Mouse (Mus musculus) neural tube, embryonic 11.5 days (tissue): Measurements from ENCODE around the gene Synrg. TPM values are rescaled to one million over a fixed set of nuclear protein-coding genes. Genes with fewer than 3 reads are reported as not detected.

Experiments
- ATAC-seq: fragments of 200-750 bp; cut with Nextera tagmentation; 2 replicates; pipeline ENCODE4 v1.8.0; 2017; ENCODE audit warnings: moderate number of reproducible peaks, mild to moderate bottlenecking, moderate TSS enrichment, moderate library complexity; ENCODE audit not compliant: insufficient read depth, low FRiP score, low TSS enrichment
- DNase-seq: peaks from one replicate; pipeline ENCODE4 v3.0.0-alpha.2; 2015; ENCODE audit warnings: low spot score
- H3K27ac ChIP-seq: fragments of 300-500 bp; sonication (generic); 2 replicates; pipeline ENCODE4 v1.5.1; 2014; ENCODE audit warnings: low read depth, mild to moderate bottlenecking, low read length
- H3K27me3 ChIP-seq: fragments of 300-500 bp; sonication (generic); 2 replicates; pipeline ENCODE4 v1.6.1; 2014; ENCODE audit warnings: mild to moderate bottlenecking, low read length, mixed read lengths; ENCODE audit not compliant: control insufficient read depth, insufficient read depth
- H3K36me3 ChIP-seq: fragments of 300-500 bp; sonication (generic); 2 replicates; pipeline ENCODE4 v1.6.1; 2014; ENCODE audit warnings: mild to moderate bottlenecking, low read length, moderate library complexity, mixed read lengths; ENCODE audit not compliant: control insufficient read depth, insufficient read depth
- H3K4me1 ChIP-seq: fragments of 300-500 bp; sonication (generic); 2 replicates; pipeline ENCODE4 v1.6.1; 2014; ENCODE audit warnings: low read length, mixed read lengths; ENCODE audit not compliant: control insufficient read depth, insufficient read depth
- H3K4me2 ChIP-seq: fragments of 300-500 bp; sonication (generic); 2 replicates; pipeline ENCODE4 v1.6.1; 2014; ENCODE audit warnings: low read depth, mild to moderate bottlenecking, moderate library complexity
- H3K4me3 ChIP-seq: fragments of 300-500 bp; sonication (generic); 2 replicates; pipeline ENCODE4 v1.5.1; 2014; ENCODE audit warnings: low read depth, low read length
- H3K9ac ChIP-seq: fragments of 300-500 bp; sonication (generic); 2 replicates; pipeline ENCODE4 v1.6.1; 2014; ENCODE audit warnings: mild to moderate bottlenecking, low read length
- H3K9me3 ChIP-seq: fragments of 300-500 bp; sonication (generic); 2 replicates; pipeline ENCODE4 v1.6.1; 2016; ENCODE audit warnings: low read length; ENCODE audit not compliant: control insufficient read depth
- WGBS: fragments of 180-500 bp; shearing (Covaris S2); extraction: QIAGEN DNeasy Blood & Tissue Kit; methylation state at CpG from one replicate; pipeline ENCODE4 v1.1.7; 2014; 5-methylcytosine and 5-hydroxymethylcytosine counted together
- polyA plus RNA-seq: library from polyadenylated mRNA; unstranded; fragments of >200 nt; fragmentation: Nextera tagmentation; extraction: Ambion mirVana; gene quantifications from 2 replicates; pipeline ENCODE4 v1.2.1, GENCODE M21; 2014

The Synrg gene
- polyA plus RNA-seq, 1 experiment from 2014 or later, result 18.6 TPM

- DNase-seq (no peak), ATAC-seq (no peak)
- no peak overlapping the region for H3K27ac ChIP-seq
- H3K4me1 ChIP-seq, result no peaks in the 10 kb centered on the region
- H3K27me3 ChIP-seq, result no peaks in the 10 kb centered on the region
- no peaks in the 10 kb centered on the region for H3K9me3 ChIP-seq
- no peak overlapping the region for H3K4me3 ChIP-seq
- H3K9ac ChIP-seq, result no peak overlapping the region
- peaks cover 2% of the 10 kb centered on the region; the same call in 1 of the 2 replicates for H3K36me3 ChIP-seq
- no peak overlapping the region for H3K4me2 ChIP-seq
- WGBS, result 88% methylated on average over 3 of the region's 3 CpGs
These were observed 116.1 kb downstream of the Synrg start for GRCm38 (mm10) chr11:84080327-84080726.

- H3K27ac ChIP-seq, result no peak overlapping the region
- H3K36me3 ChIP-seq, result peaks cover 2% of the 10 kb centered on the region; the same call in 1 of the 2 replicates
- WGBS, result 80% methylated on average over 5 of the region's 5 CpGs
- no peaks in the 10 kb centered on the region for H3K27me3 ChIP-seq
- H3K4me2 ChIP-seq, result no peak overlapping the region
- H3K9ac ChIP-seq, result no peak overlapping the region
- H3K4me1 ChIP-seq, result no peaks in the 10 kb centered on the region
- no peak overlapping the region for H3K4me3 ChIP-seq
- DNase-seq (no peak), ATAC-seq (no peak)
- H3K9me3 ChIP-seq, result no peaks in the 10 kb centered on the region
These were observed 117.7 kb downstream of the Synrg start for GRCm38 (mm10) chr11:84081901-84082300.

GRCm38 (mm10) chr11:84090572-84090971 lies 126.3 kb downstream of the Synrg start:
- Histone ChIP-seq H3K27ac (no peak overlapping the region), H3K36me3 (no peaks in the 10 kb centered on the region; the same call in 1 of the 2 replicates), H3K4me1 (no peaks in the 10 kb centered on the region), H3K9ac (no peak overlapping the region), H3K4me2 (no peak overlapping the region), H3K27me3 (no peaks in the 10 kb centered on the region), H3K9me3 (no peaks in the 10 kb centered on the region), H3K4me3 (no peak overlapping the region)
- 91% methylated on average over 8 of the region's 8 CpGs for WGBS
- DNase-seq (no peak), ATAC-seq (no peak)

Other genes with a start within 250 kb of the Synrg start
- not detected in 2 replicates for gene Wfdc21, start 217.5 kb upstream of the Synrg start, polyA plus RNA-seq
- 29.7 and 30.9 TPM in 2 replicates for gene Heatr6, start 210.7 kb upstream of the Synrg start, polyA plus RNA-seq
- gene Hnf1b, start 114.4 kb upstream of the Synrg start, polyA plus RNA-seq, result 0.09 and 0.28 TPM in 2 replicates
- gene Ddx52, start 22.4 kb upstream of the Synrg start, polyA plus RNA-seq, result 45.6 and 48.3 TPM in 2 replicates
- gene Dusp14, start 104.8 kb downstream of the Synrg start, polyA plus RNA-seq, result 12.3 and 13.1 TPM in 2 replicates
- gene Tada2a, start 165.2 kb downstream of the Synrg start, polyA plus RNA-seq, result 32.8 and 37.5 TPM in 2 replicates
- 29.4 and 29.9 TPM in 2 replicates for gene Acaca, start 165.2 kb downstream of the Synrg start, polyA plus RNA-seq
- gene Gm11437, start 203.0 kb downstream of the Synrg start, polyA plus RNA-seq, result not detected in 2 replicates